Mouse (Mus musculus): Measurements from ENCODE around the gene Ptpn13.

- no peak for TF ChIP-seq CTCF (IDR thresholded peaks at IDR 0.05; ENCODE audit: low read depth, low read length)
- no peak for TF ChIP-seq POLR2A (IDR thresholded peaks at IDR 0.05; ENCODE audit: borderline replicate concordance, low read depth, low read length)
These were observed 203.5 kb downstream of the Ptpn13 start for GRCm38 (mm10) chr5:103628499-103628898.

Data from bone marrow macrophage, adult 2 months (primary cell).